Mouse (Mus musculus): Measurements from ENCODE around the gene Mybpc3. TPM values are rescaled to one million over a fixed set of nuclear protein-coding genes. Genes with fewer than 3 reads are reported as not detected.

The Mybpc3 gene
- polyA plus RNA-seq, 1 experiment: not detected

DNA sequence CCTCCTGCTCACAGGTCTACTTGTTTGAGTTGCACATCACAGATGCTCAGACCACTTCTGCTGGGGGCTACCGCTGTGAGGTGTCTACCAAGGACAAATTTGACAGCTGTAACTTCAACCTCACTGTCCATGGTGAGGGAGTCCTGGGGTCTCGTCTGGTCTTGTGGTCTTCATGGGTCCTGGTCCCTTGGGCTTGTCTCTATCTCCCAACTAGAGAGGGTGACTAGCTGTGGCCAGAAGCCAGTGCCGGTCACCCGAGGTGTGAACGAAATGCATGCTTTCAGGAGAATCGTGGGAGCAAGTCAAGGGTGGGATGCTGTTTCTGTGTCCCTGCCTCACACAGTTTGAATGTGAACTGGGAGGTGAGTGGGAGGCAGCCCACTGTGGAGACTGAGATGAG lies 3.1 kb downstream of the Mybpc3 start:
- TF ChIP-seq POLR2A (IDR thresholded peaks at IDR 0.05; ENCODE audit: insufficient read depth, low read length) (no peak), EP300 (IDR thresholded peaks at IDR 0.05; ENCODE audit: insufficient read depth, low read depth, low read length) (no peak), CTCF (IDR thresholded peaks at IDR 0.05; ENCODE audit: low read depth, low read length) (no peak)
- no peaks in the 10 kb centered on the region for H3K36me3 ChIP-seq (ENCODE audit: control insufficient read depth, insufficient read depth, low read length, poor library complexity, severe bottlenecking)
- no peak overlapping the region for H3K9ac ChIP-seq (ENCODE audit: low read depth, poor library complexity, severe bottlenecking)

DNA sequence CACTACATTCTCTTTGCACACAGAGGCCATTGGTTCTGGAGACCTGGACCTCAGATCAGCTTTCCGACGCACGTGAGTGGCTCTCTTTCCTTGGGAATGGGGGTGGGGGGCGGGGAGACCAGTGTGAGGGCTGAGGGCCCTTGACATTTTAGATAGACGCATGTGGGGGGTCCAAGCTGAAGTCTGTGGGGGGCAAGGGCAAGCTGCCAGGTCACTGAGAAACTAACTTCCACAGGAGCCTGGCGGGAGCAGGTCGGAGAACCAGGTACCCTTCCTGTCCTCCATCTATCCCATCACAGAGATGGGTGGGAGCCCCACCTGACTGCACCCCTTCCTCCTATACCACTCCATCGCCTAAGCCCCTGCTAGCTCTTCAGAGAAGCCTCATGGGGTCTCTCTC lies 3.6 kb downstream of the Mybpc3 start:
- no peaks in the 10 kb centered on the region for H3K36me3 ChIP-seq (ENCODE audit: control insufficient read depth, insufficient read depth, low read length, poor library complexity, severe bottlenecking)
- no peak overlapping the region for H3K4me3 ChIP-seq (ENCODE audit: low read depth, low read length)
- H3K9ac ChIP-seq (ENCODE audit: low read depth, poor library complexity, severe bottlenecking): no peak overlapping the region
- no peaks in the 10 kb centered on the region for H3K9me3 ChIP-seq (replicated peaks; ENCODE audit: control insufficient read depth, insufficient read depth, low read length, poor library complexity, severe bottlenecking)
- H3K27ac ChIP-seq (ENCODE audit: insufficient read depth, low read length): no peak overlapping the region
- TF ChIP-seq CTCF (IDR thresholded peaks at IDR 0.05; ENCODE audit: low read depth, low read length) (no peak), EP300 (IDR thresholded peaks at IDR 0.05; ENCODE audit: insufficient read depth, low read depth, low read length) (no peak), POLR2A (IDR thresholded peaks at IDR 0.05; ENCODE audit: insufficient read depth, low read length) (no peak)
- no peaks in the 10 kb centered on the region for H3K4me1 ChIP-seq (ENCODE audit: control insufficient read depth, insufficient read depth, low read length)
- no peaks in the 10 kb centered on the region for H3K27me3 ChIP-seq (ENCODE audit: control insufficient read depth, insufficient read depth, low read length, poor library complexity, severe bottlenecking)

More for the DNA sequence above, 3.1 kb downstream of the Mybpc3 start:
- Histone ChIP-seq H3K27me3 (ENCODE audit: control insufficient read depth, insufficient read depth, low read length, poor library complexity, severe bottlenecking) (no peaks in the 10 kb centered on the region), H3K27ac (ENCODE audit: insufficient read depth, low read length) (no peak overlapping the region), H3K4me1 (ENCODE audit: control insufficient read depth, insufficient read depth, low read length) (no peaks in the 10 kb centered on the region), H3K9me3 (replicated peaks; ENCODE audit: control insufficient read depth, insufficient read depth, low read length, poor library complexity, severe bottlenecking) (no peaks in the 10 kb centered on the region), H3K4me3 (ENCODE audit: low read depth, low read length) (no peak overlapping the region)

DNA sequence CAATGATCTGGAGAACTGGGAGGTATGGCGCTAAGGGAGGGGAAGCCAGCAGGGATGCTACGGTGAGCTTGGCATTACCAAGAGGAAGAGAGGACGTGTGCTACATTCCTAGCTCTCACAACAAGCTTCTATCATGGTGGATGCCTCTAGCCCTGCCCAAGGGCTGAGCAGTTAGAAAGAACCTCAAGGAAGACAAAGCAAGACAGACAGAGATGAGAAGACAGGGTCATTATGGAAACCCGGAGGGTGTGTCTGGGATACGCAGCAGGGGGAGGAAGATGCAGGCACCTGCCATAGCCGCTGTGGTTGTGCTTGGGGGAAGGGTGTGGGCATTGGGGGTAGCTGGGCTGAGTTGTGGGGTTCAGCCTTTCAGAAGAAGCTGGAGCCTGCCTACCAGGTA lies 5.6 kb downstream of the Mybpc3 start:
- no peaks in the 10 kb centered on the region for H3K27me3 ChIP-seq (ENCODE audit: control insufficient read depth, insufficient read depth, low read length, poor library complexity, severe bottlenecking)
- TF ChIP-seq EP300 (IDR thresholded peaks at IDR 0.05; ENCODE audit: insufficient read depth, low read depth, low read length) (no peak), CTCF (IDR thresholded peaks at IDR 0.05; ENCODE audit: low read depth, low read length) (no peak), POLR2A (IDR thresholded peaks at IDR 0.05; ENCODE audit: insufficient read depth, low read length) (no peak)

DNA sequence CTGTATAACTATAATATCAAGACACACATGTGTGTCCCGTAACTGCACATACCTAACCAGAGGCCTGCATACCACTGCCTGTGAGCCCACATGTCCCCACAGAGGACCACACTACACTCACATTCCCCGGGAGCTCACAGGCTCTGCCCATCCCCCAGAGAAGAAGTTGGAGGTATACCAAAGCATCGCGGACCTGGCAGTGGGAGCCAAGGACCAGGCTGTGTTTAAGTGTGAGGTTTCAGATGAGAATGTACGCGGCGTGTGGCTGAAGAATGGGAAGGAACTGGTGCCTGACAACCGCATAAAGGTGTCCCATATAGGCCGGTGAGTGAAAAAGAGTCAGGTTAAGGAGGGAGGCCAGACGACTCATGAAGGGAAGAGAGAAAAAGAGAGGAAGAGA lies 7.2 kb downstream of the Mybpc3 start:
- Histone ChIP-seq H3K27me3 (ENCODE audit: control insufficient read depth, insufficient read depth, low read length, poor library complexity, severe bottlenecking) (no peaks in the 10 kb centered on the region), H3K9ac (ENCODE audit: low read depth, poor library complexity, severe bottlenecking) (no peak overlapping the region)
- no peak for TF ChIP-seq EP300 (IDR thresholded peaks at IDR 0.05; ENCODE audit: insufficient read depth, low read depth, low read length)
- no peak for TF ChIP-seq CTCF (IDR thresholded peaks at IDR 0.05; ENCODE audit: low read depth, low read length)
- TF ChIP-seq POLR2A (IDR thresholded peaks at IDR 0.05; ENCODE audit: insufficient read depth, low read length): no peak

More for the DNA sequence above, 5.6 kb downstream of the Mybpc3 start:
- Histone ChIP-seq H3K9ac (ENCODE audit: low read depth, poor library complexity, severe bottlenecking) (no peak overlapping the region), H3K9me3 (replicated peaks; ENCODE audit: control insufficient read depth, insufficient read depth, low read length, poor library complexity, severe bottlenecking) (no peaks in the 10 kb centered on the region), H3K4me1 (ENCODE audit: control insufficient read depth, insufficient read depth, low read length) (no peaks in the 10 kb centered on the region), H3K27ac (ENCODE audit: insufficient read depth, low read length) (no peak overlapping the region), H3K4me3 (ENCODE audit: low read depth, low read length) (no peak overlapping the region), H3K36me3 (ENCODE audit: control insufficient read depth, insufficient read depth, low read length, poor library complexity, severe bottlenecking) (no peaks in the 10 kb centered on the region)

DNA sequence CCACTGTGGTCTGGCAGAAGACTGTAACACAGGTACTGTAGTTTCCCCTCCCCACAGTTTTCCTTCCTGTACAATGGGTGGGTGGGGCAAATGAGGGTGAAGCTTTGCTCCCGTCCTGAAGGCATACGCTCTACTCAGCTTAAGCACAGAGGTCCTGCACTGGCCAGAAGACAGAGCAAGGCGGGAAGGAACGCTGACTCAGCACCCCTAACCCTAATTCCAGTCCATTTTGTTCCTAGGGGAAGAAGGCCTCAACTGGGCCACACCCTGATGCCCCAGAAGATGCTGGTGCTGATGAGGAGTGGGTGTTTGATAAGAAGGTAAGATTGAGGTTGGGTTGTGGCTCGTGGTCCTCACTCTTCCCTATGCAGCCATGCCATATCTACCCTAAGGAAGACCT lies 10.8 kb downstream of the Mybpc3 start:
- TF ChIP-seq POLR2A (IDR thresholded peaks at IDR 0.05; ENCODE audit: insufficient read depth, low read length) (no peak), EP300 (IDR thresholded peaks at IDR 0.05; ENCODE audit: insufficient read depth, low read depth, low read length) (no peak), CTCF (IDR thresholded peaks at IDR 0.05; ENCODE audit: low read depth, low read length) (no peak)
- H3K36me3 ChIP-seq (ENCODE audit: control insufficient read depth, insufficient read depth, low read length, poor library complexity, severe bottlenecking): no peaks in the 10 kb centered on the region
- no peak overlapping the region for H3K27ac ChIP-seq (ENCODE audit: insufficient read depth, low read length)
- H3K9ac ChIP-seq (ENCODE audit: low read depth, poor library complexity, severe bottlenecking): no peak overlapping the region
- no peak overlapping the region for H3K4me3 ChIP-seq (ENCODE audit: low read depth, low read length)
- H3K27me3 ChIP-seq (ENCODE audit: control insufficient read depth, insufficient read depth, low read length, poor library complexity, severe bottlenecking): no peaks in the 10 kb centered on the region
- H3K4me1 ChIP-seq (ENCODE audit: control insufficient read depth, insufficient read depth, low read length): no peaks in the 10 kb centered on the region
- no peaks in the 10 kb centered on the region for H3K9me3 ChIP-seq (replicated peaks; ENCODE audit: control insufficient read depth, insufficient read depth, low read length, poor library complexity, severe bottlenecking)

More for the DNA sequence above, 7.2 kb downstream of the Mybpc3 start:
- Histone ChIP-seq H3K4me1 (ENCODE audit: control insufficient read depth, insufficient read depth, low read length) (no peaks in the 10 kb centered on the region), H3K4me3 (ENCODE audit: low read depth, low read length) (no peak overlapping the region), H3K27ac (ENCODE audit: insufficient read depth, low read length) (no peak overlapping the region), H3K36me3 (ENCODE audit: control insufficient read depth, insufficient read depth, low read length, poor library complexity, severe bottlenecking) (no peaks in the 10 kb centered on the region), H3K9me3 (replicated peaks; ENCODE audit: control insufficient read depth, insufficient read depth, low read length, poor library complexity, severe bottlenecking) (no peaks in the 10 kb centered on the region)

DNA sequence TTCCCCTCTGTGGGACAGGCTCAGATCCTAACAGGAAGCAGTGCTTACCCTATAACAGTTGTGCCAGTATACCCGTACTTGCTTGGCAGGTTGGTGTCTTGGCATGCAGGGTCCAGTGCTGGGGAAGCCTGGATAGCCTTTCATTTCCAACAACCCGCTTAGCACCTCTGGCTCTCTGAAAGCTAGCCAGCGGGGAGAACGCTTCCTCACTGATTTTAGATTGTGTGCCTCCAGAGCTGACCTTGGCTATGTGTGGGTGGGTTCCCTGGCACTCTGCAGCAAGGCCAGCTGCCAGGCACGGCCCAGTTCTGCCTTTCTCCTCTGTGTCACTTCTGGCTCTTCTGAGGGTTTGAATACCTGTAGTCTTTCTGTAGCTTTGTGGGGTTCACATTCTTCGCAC lies 12.2 kb downstream of the Mybpc3 start:
- Histone ChIP-seq H3K4me1 (ENCODE audit: control insufficient read depth, insufficient read depth, low read length) (no peaks in the 10 kb centered on the region), H3K27me3 (ENCODE audit: control insufficient read depth, insufficient read depth, low read length, poor library complexity, severe bottlenecking) (no peaks in the 10 kb centered on the region), H3K4me3 (ENCODE audit: low read depth, low read length) (no peak overlapping the region), H3K9ac (ENCODE audit: low read depth, poor library complexity, severe bottlenecking) (no peak overlapping the region), H3K27ac (ENCODE audit: insufficient read depth, low read length) (no peak overlapping the region), H3K9me3 (replicated peaks; ENCODE audit: control insufficient read depth, insufficient read depth, low read length, poor library complexity, severe bottlenecking) (no peaks in the 10 kb centered on the region), H3K36me3 (ENCODE audit: control insufficient read depth, insufficient read depth, low read length, poor library complexity, severe bottlenecking) (no peaks in the 10 kb centered on the region)
- TF ChIP-seq POLR2A (IDR thresholded peaks at IDR 0.05; ENCODE audit: insufficient read depth, low read length) (no peak), CTCF (IDR thresholded peaks at IDR 0.05; ENCODE audit: low read depth, low read length) (no peak), EP300 (IDR thresholded peaks at IDR 0.05; ENCODE audit: insufficient read depth, low read depth, low read length) (no peak)
